Mouse (Mus musculus): ENCODE results near the gene Ostf1.

GRCm38 (mm10) chr19:18617504-18617903 is 14.1 kb downstream of the Ostf1 start:
- TF ChIP-seq CTCF (IDR thresholded peaks at IDR 0.05; ENCODE audit: low read depth, low read length), result no peak
- TF ChIP-seq POLR2A (IDR thresholded peaks at IDR 0.05; ENCODE audit: extremely low read depth, insufficient read depth, low read length), result no peak

All from liver, adult 2 months (tissue).